8 mouse cellular contexts compared by ENCODE assay signal in the genomic region with DNA sequence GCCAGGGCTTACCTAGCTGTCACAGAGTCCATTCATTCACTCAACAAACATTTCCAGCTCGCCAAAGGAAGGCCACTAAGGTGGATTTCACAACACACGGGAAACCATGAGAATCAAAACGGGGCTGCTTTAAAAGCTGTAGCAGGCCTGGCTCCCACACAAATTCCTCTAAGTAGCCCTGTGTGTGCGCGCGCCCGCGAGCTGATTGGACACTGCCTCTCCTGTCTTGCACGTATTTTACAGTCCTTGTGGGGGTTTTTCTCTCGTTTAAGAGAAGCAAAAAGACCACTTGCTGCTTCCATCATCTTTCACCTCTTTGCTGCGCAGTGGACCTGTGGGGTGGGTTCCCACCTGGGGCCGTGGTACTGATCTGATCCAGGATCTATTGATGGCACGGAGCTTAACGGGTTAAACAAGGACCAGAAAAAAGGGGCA.
DNase-seq lines count a peak whose midpoint lies in the region; ATAC-seq lines count a peak whose summit lies in the region.

No protein-coding gene starts in this region.

- 4% methylated on average over 14 of the region's 14 CpGs for WGBS in intestine, embryonic 15.5 days
- WGBS in stomach, embryonic 14.5 days, result 2% methylated on average over 14 of the region's 14 CpGs

- no peaks in the 10 kb centered on the region for H3K27me3 ChIP-seq in intestine, embryonic 15.5 days (replicated peaks)
- H3K27me3 ChIP-seq in stomach, embryonic 14.5 days (ENCODE audit: control insufficient read depth, insufficient read depth, low read length), result no peaks in the 10 kb centered on the region

- DNase-seq in R1 (ENCODE audit: low read depth, low spot score) (peak; percentile 52), adipocyte (ENCODE audit: low spot score) (no peak)
- DNase-seq in cerebellum, adult 9-10 months, result peak; percentile 81
- DNase-seq in frontal cortex, adult 2 months (ENCODE audit: extremely low spot score in 1 of 2, low spot score in 1 of 2), result peak; percentile 26 to 57
- peak; percentile 39 to 49 for DNase-seq in left cerebral cortex, adult 8-10 months (ENCODE audit: low spot score in 2 of 2)
- peak; percentile 35 for DNase-seq in lung, postnatal 25 days (ENCODE audit: low spot score)

- H3K4me1 ChIP-seq in intestine, embryonic 15.5 days (replicated peaks), result peaks cover 11% of the 10 kb centered on the region; the same call in 1 of the 2 replicates
- peaks cover 5% of the 10 kb centered on the region; the same call in 1 of the 2 replicates for H3K4me1 ChIP-seq in stomach, embryonic 14.5 days (ENCODE audit: control insufficient read depth, insufficient read depth, low read length)

- H3K27ac ChIP-seq in intestine, embryonic 15.5 days, result peak overlapping the region; percentile 13
- no peak overlapping the region; the same call in 1 of the 2 replicates for H3K27ac ChIP-seq in stomach, embryonic 14.5 days (ENCODE audit: low read length)

- H3K36me3 ChIP-seq in intestine, embryonic 15.5 days, result no peaks in the 10 kb centered on the region
- H3K36me3 ChIP-seq in stomach, embryonic 14.5 days (ENCODE audit: control insufficient read depth, insufficient read depth, low read length), result no peaks in the 10 kb centered on the region

- no peaks in the 10 kb centered on the region for H3K9me3 ChIP-seq in intestine, embryonic 15.5 days
- H3K9me3 ChIP-seq in stomach, embryonic 14.5 days (ENCODE audit: control insufficient read depth, low read depth, low read length), result no peaks in the 10 kb centered on the region

- ATAC-seq in intestine, embryonic 15.5 days, result peak; percentile 73
- ATAC-seq in stomach, embryonic 14.5 days (ENCODE audit: insufficient number of reproducible peaks, insufficient read depth, low FRiP score, low read depth), result peak; percentile 66; the same call in 1 of the 2 replicates

- H3K4me3 ChIP-seq in intestine, embryonic 15.5 days (replicated peaks), result peak overlapping the region; percentile 41
- peak overlapping the region; percentile 42 for H3K4me3 ChIP-seq in stomach, embryonic 14.5 days (ENCODE audit: low read depth, low read length)

- H3K4me2 ChIP-seq in intestine, embryonic 15.5 days (replicated peaks), result peak overlapping the region; percentile 81
- H3K4me2 ChIP-seq in stomach, embryonic 14.5 days (replicated peaks; ENCODE audit: low read depth, low read length), result peak overlapping the region; percentile 93

- peak overlapping the region; percentile 43 for H3K9ac ChIP-seq in intestine, embryonic 15.5 days
- H3K9ac ChIP-seq in stomach, embryonic 14.5 days (replicated peaks; ENCODE audit: low read depth, low read length), result peak overlapping the region; percentile 36; the same call in 1 of the 2 replicates
